Mouse (Mus musculus): ENCODE data around the gene Gm20388. TPM values are rescaled to one million over a fixed set of nuclear protein-coding genes. Genes with fewer than 3 reads are reported as not detected.

Gm20388 gene
- total RNA-seq, 2 experiments from 2014 or later: 6.8 to 7.8 TPM

GRCm38 (mm10) chr8:121025486-121025885 lies 1114.8 kb downstream of the Gm20388 start:
- DNase-seq: no peak
- intact Hi-C loops (cut with DNase I): no loop called here

- peak; percentile 27 to 30 for DNase-seq
- intact Hi-C loops (cut with DNase I): no loop called here
Measured at GRCm38 (mm10) chr8:121027787-121028186, 1117.1 kb downstream of the Gm20388 start.

- intact Hi-C loops (cut with DNase I): no loop called here
- no peak for DNase-seq
Measured at GRCm38 (mm10) chr8:121029076-121029475, 1118.4 kb downstream of the Gm20388 start.

GRCm38 (mm10) chr8:121030496-121031040 lies 1119.9 kb downstream of the Gm20388 start:
- intact Hi-C loops (cut with DNase I): no loop called here
- no peak for DNase-seq

- DNase-seq: no peak
- intact Hi-C loops (cut with DNase I): no loop called here
Measured at GRCm38 (mm10) chr8:121033299-121034013, 1122.8 kb downstream of the Gm20388 start.

- DNase-seq: no peak
- intact Hi-C loops (cut with DNase I): no loop called here
Measured at GRCm38 (mm10) chr8:121035611-121036010, 1125.0 kb downstream of the Gm20388 start.

- no peak for DNase-seq
- intact Hi-C loops (cut with DNase I): no loop called here
Measured at GRCm38 (mm10) chr8:121043719-121044440, 1133.2 kb downstream of the Gm20388 start.

GRCm38 (mm10) chr8:121047441-121047840 lies 1136.8 kb downstream of the Gm20388 start:
- intact Hi-C loops (cut with DNase I): no loop called here

GRCm38 (mm10) chr8:121058081-121058480 lies 1147.4 kb downstream of the Gm20388 start:
- intact Hi-C loops (cut with DNase I): no loop called here
- DNase-seq: no peak

More at GRCm38 (mm10) chr8:121047441-121047840, 1136.8 kb downstream of the Gm20388 start:
- DNase-seq: no peak

GRCm38 (mm10) chr8:121059098-121059497 lies 1148.5 kb downstream of the Gm20388 start:
- DNase-seq: no peak
- intact Hi-C loops (cut with DNase I): no loop called here

GRCm38 (mm10) chr8:121062521-121062920 lies 1151.9 kb downstream of the Gm20388 start:
- intact Hi-C loops (cut with DNase I): no loop called here
- DNase-seq: no peak

- intact Hi-C loops (cut with DNase I): no loop called here
- DNase-seq: no peak
Measured at GRCm38 (mm10) chr8:121063649-121064048, 1153.0 kb downstream of the Gm20388 start.

- intact Hi-C loops (cut with DNase I): no loop called here
- DNase-seq: no peak
Measured at GRCm38 (mm10) chr8:121071454-121071853, 1160.8 kb downstream of the Gm20388 start.

- DNase-seq: no peak
- intact Hi-C loops (cut with DNase I): no loop called here
Measured at GRCm38 (mm10) chr8:121072406-121073130, 1161.9 kb downstream of the Gm20388 start.

GRCm38 (mm10) chr8:121073174-121074107 lies 1162.8 kb downstream of the Gm20388 start:
- intact Hi-C loops (cut with DNase I): no loop called here
- DNase-seq: no peak

GRCm38 (mm10) chr8:121074108-121074847 lies 1163.6 kb downstream of the Gm20388 start:
- intact Hi-C loops (cut with DNase I): no loop called here
- DNase-seq: no peak

GRCm38 (mm10) chr8:121074848-121075145 lies 1164.2 kb downstream of the Gm20388 start:
- DNase-seq: no peak
- intact Hi-C loops (cut with DNase I): no loop called here

- intact Hi-C loops (cut with DNase I): no loop called here
- DNase-seq: no peak
Measured at GRCm38 (mm10) chr8:121075936-121076335, 1165.3 kb downstream of the Gm20388 start.

GRCm38 (mm10) chr8:121076555-121076954 lies 1165.9 kb downstream of the Gm20388 start:
- DNase-seq: no peak
- intact Hi-C loops (cut with DNase I): no loop called here
